In the genomic region with DNA sequence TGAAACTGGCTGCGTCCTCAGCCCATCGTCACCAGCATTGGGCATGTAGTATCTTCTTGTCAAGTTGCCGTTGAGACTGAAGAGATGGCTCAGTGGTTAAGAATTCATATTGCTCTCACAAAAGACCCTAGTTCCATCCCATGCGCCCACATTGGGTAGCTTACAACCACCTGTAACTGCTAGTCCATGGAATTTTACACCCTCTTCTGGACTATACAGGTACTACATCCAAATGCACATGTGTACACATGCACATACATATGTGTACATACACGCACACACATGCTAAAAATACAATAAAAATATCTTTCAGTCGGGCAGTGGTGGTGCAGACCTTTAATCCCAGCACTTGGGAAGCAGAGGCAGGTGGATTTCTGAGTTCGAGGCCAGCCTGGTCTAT, we compare ENCODE assay signal across 1 mouse cellular context.
TF ChIP-seq lines count a peak whose summit lies in the region.

No protein-coding gene starts in this region.

TF ChIP-seq in MEL, 35 proteins besides CTCF, POLR2A, EP300 and RAD21:
- TF ChIP-seq SMC3 (IDR thresholded peaks at IDR 0.05; ENCODE audit: low read depth, low read length): peak; percentile 48
- TF ChIP-seq ZC3H11A (IDR thresholded peaks at IDR 0.05; ENCODE audit: low read depth, low read length): 0 out of 2 replicates have a peak, but pooled peaks have one; percentile 4
- no peak for TF ChIP-seq CHD2 (IDR thresholded peaks at IDR 0.05; ENCODE audit: low read length)
- 0 out of 2 replicates have a peak, but pooled peaks have one; percentile 31 for TF ChIP-seq MYC (IDR thresholded peaks at IDR 0.05; ENCODE audit: low read depth, low read length)
TF ChIP-seq in MEL: peak in this region for 3.
